Mouse (Mus musculus) lung, embryonic 14.5 days (tissue): ENCODE measurements at regions not wholly inside any gene's neighbourhood (a gene's known extent, or its start where the extent isn't known, plus 50 kb on each side); places are given as distances from the start of the nearest gene placed in this dataset.

ENCODE experiments used
- ATAC-seq: fragments of 200-750 bp; cut with Nextera tagmentation; 2 replicates; pipeline ENCODE4 v1.8.0; 2017; ENCODE audit warnings: mild to moderate bottlenecking, moderate TSS enrichment, moderate library complexity; ENCODE audit not compliant: insufficient read depth
- DNase-seq: peaks from one replicate; pipeline ENCODE4 v3.0.0-alpha.2; 2015
- H3K27ac ChIP-seq: fragments of 300-500 bp; sonication (generic); 2 replicates; pipeline ENCODE4 v1.5.1; 2014; ENCODE audit warnings: low read depth, mild to moderate bottlenecking, moderate library complexity
- H3K27me3 ChIP-seq: fragments of 300-500 bp; sonication (generic); 2 replicates; pipeline ENCODE4 v1.6.1; 2014; ENCODE audit warnings: low read length, control low read depth; ENCODE audit not compliant: insufficient read depth
- H3K36me3 ChIP-seq: fragments of 300-500 bp; sonication (generic); 2 replicates; pipeline ENCODE4 v1.6.1; 2014; ENCODE audit warnings: control low read depth; ENCODE audit not compliant: insufficient read depth
- H3K4me1 ChIP-seq: fragments of 300-500 bp; sonication (generic); 2 replicates; pipeline ENCODE4 v1.6.1; 2014; ENCODE audit warnings: antibody characterized with exemption, control low read depth; ENCODE audit not compliant: insufficient read depth
- H3K4me2 ChIP-seq: fragments of 300-500 bp; sonication (generic); 2 replicates; pipeline ENCODE4 v1.6.1; 2014; ENCODE audit warnings: mild to moderate bottlenecking
- H3K4me3 ChIP-seq: fragments of 300-500 bp; sonication (generic); 2 replicates; pipeline ENCODE4 v1.5.1; 2014; ENCODE audit warnings: low read depth, low read length
- H3K9ac ChIP-seq: fragments of 300-500 bp; sonication (generic); 2 replicates; pipeline ENCODE4 v1.6.1; 2014
- H3K9me3 ChIP-seq: fragments of 300-500 bp; sonication (generic); 2 replicates; pipeline ENCODE4 v1.6.1; 2016; ENCODE audit warnings: low read depth, low read length, control low read depth
- CTCF ChIP-seq: IDR thresholded peaks from 2 replicates; pipeline ENCODE4 v1.5.1; 2016; ENCODE audit warnings: antibody characterized with exemption, low read depth
- WGBS: fragments of 180-500 bp; shearing (Covaris S2); extraction: QIAGEN DNeasy Blood & Tissue Kit; methylation state at CpG from one replicate; pipeline ENCODE4 v1.1.7; 2014; 5-methylcytosine and 5-hydroxymethylcytosine counted together

DNA sequence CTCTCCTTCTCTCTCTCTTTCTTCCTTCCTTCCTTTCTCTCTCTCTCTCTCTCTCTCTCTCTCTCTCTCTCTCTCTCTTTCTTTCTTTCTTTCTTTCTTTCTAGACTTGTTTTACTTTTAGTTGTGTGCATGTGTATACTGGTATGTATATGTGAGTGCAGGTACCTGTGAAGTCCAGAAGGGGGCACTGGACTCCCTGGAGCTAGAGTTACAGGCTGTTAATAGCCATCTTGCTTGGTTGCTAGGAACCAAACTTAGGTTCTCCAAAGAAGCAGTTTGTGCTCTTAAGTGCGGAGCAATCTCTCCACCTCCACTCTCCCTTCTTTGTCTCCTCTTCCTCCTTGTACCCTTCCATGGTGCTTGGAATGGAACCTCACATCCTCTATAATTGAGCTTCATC lies 77.2 kb downstream of the Gm10604 start:
- no peak for TF ChIP-seq CTCF
- DNase-seq, result no peak
- H3K4me1 ChIP-seq, result no peaks in the 10 kb centered on the region; the same call in 1 of the 2 replicates

DNA sequence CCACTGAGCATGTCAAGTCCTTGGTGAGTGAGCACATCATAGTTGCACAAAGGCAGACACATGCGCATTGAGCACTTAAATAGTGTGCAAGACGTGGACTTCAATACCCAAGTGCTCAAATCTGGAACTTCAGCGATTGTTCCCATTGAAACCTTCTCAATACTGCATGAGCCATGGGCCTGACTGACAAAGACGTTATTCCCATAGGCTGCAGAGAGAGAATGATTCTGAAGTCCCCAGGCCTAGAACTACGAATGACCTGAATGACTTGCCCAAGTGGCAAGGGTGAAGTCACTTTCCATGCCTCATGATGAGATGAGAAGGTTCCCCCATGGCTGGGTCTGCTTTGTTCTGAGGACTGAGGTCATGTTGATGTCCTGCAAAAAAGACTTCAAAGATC lies 77.7 kb downstream of the Gm10604 start:
- DNase-seq, result no peak
- no peak for TF ChIP-seq CTCF
- Histone ChIP-seq H3K27ac (no peak overlapping the region), H3K9me3 (no peaks in the 10 kb centered on the region), H3K4me3 (no peak overlapping the region), H3K36me3 (no peaks in the 10 kb centered on the region), H3K9ac (no peak overlapping the region), H3K4me1 (no peaks in the 10 kb centered on the region; the same call in 1 of the 2 replicates), H3K27me3 (no peaks in the 10 kb centered on the region), H3K4me2 (no peak overlapping the region)
- no peak for ATAC-seq
- WGBS, result 87% methylated on average over 5 of the region's 5 CpGs

More for the DNA sequence above, 77.2 kb downstream of the Gm10604 start:
- no peaks in the 10 kb centered on the region for H3K9me3 ChIP-seq
- H3K9ac ChIP-seq, result no peak overlapping the region
- H3K36me3 ChIP-seq, result no peaks in the 10 kb centered on the region
- ATAC-seq, result no peak
- H3K27ac ChIP-seq, result no peak overlapping the region
- no peaks in the 10 kb centered on the region for H3K27me3 ChIP-seq
- no peak overlapping the region for H3K4me3 ChIP-seq
- 95% methylated on average over 1 of the region's 1 CpGs for WGBS
- no peak overlapping the region for H3K4me2 ChIP-seq

DNA sequence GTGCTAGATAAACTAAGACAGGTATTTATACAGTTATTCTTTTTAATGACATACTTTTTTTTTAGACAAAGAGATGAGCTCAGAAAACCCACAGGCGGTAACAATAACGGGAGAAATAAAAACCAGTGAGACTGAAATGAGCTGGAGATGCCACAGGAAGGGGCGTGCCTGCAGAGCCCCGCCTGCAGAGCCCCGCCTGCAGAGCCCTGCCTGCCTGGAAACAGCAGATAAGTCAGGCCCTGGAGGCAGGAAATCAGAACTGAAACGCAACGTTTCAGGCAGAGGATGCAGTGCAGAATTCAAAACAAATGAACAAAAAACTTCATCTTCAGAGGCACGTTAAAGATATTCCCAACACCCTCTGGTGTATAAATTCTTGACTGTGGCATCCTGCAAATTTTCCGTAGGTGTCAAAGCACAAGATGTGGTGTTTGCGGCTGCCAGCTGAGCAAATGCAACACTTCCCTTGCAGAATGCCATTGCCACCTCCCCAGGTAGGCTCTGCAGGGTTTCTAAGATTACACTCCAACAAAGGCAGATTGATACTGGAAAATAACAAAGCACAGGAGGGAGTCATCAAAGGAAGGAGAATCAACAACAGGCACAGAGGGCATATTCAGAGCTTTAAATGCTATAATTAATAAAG lies 81.0 kb downstream of the Gm10604 start:
- H3K4me3 ChIP-seq, result no peak overlapping the region
- TF ChIP-seq CTCF, result peak; percentile 15; the same call in 1 of the 2 replicates
- H3K4me1 ChIP-seq, result no peaks in the 10 kb centered on the region; the same call in 1 of the 2 replicates
- peak overlapping the region; percentile 26; the same call in 1 of the 2 replicates for H3K4me2 ChIP-seq
- 0 out of 2 replicates have a peak overlapping the region, but pooled peaks have one; percentile 9 for H3K9ac ChIP-seq
- H3K9me3 ChIP-seq, result no peaks in the 10 kb centered on the region
- H3K27ac ChIP-seq, result no peak overlapping the region
- DNase-seq (peak; percentile 80), ATAC-seq (peak; percentile 93)
- H3K27me3 ChIP-seq, result no peaks in the 10 kb centered on the region
- no peaks in the 10 kb centered on the region for H3K36me3 ChIP-seq
- 8% methylated on average over 10 of the region's 10 CpGs for WGBS

DNA sequence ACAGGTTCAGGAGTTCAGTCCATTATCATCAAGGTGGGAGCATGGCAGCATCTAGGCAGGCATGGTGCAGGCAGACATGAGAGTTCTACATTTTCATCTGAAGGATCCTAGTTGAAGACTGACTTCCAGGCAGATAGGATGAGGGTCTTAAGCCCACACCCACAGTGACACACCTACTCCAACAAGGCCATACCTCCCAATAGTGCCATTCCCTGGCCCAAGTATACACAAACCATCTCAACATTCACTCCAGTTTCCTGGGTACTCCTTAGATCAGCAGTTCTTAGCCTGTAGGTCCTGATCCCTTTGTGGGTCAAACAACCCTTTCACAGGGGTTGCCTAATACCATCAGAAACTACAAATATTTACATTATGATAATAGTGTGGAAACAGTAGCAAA lies 83.8 kb downstream of the Gm10604 start:
- Histone ChIP-seq H3K9me3 (no peaks in the 10 kb centered on the region), H3K27me3 (no peaks in the 10 kb centered on the region), H3K4me1 (no peaks in the 10 kb centered on the region; the same call in 1 of the 2 replicates), H3K4me2 (no peak overlapping the region), H3K27ac (no peak overlapping the region), H3K36me3 (no peaks in the 10 kb centered on the region), H3K9ac (no peak overlapping the region), H3K4me3 (no peak overlapping the region)
- DNase-seq (no peak), ATAC-seq (no peak)
- TF ChIP-seq CTCF, result no peak

DNA sequence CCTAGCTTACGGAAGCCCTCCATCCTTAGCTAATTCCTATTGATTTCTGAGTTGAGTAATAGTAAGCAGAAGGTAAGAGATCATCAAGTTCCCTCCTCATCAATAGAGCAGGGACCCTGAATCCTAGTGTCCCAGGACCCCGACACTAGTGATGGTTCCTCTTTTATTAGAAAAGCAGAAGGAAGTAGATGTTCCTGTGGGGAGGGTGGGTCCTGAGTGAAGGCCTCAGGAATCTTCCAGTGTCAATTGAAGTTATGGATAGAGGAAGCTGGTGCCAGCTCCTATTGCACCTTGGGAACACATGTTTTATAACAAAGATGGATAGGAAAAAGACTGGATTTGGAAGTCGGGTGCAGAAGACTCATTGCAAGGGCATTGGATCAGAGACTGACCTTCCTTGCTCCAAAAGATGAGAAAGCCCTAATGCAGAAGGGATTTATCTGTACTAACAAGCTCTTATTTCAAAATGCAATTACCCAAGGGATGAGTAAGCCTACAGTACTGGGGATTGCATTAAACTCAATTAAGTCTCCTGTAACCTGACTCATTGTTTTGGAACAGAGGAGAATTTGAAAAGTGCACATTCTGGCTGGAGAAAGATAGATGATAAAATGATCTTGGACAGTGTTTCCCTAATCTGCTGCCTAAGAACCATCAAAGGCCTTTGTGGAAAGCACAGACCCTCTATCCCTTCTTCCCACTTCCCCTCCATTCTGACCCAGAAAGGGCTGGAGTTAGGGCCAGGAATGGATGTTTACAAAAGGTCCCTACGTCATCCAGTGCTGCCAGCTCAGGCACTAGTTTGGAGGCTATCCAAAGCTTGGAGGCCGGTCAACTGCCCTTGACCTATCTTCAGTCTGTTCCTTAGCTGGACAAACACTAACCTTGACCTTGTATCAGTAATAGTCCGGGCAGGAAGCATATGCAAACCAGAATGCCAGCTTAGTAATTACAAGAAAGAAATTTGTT lies 84.9 kb downstream of the Gm10604 start:
- no peak for TF ChIP-seq CTCF
- Histone ChIP-seq H3K4me3 (no peak overlapping the region), H3K27ac (no peak overlapping the region), H3K9ac (no peak overlapping the region), H3K36me3 (no peaks in the 10 kb centered on the region), H3K27me3 (no peaks in the 10 kb centered on the region), H3K4me2 (no peak overlapping the region), H3K4me1 (no peaks in the 10 kb centered on the region; the same call in 1 of the 2 replicates), H3K9me3 (no peaks in the 10 kb centered on the region)
- ATAC-seq, result no peak
- 67% methylated on average over 6 of the region's 6 CpGs for WGBS
- DNase-seq, result no peak

DNA sequence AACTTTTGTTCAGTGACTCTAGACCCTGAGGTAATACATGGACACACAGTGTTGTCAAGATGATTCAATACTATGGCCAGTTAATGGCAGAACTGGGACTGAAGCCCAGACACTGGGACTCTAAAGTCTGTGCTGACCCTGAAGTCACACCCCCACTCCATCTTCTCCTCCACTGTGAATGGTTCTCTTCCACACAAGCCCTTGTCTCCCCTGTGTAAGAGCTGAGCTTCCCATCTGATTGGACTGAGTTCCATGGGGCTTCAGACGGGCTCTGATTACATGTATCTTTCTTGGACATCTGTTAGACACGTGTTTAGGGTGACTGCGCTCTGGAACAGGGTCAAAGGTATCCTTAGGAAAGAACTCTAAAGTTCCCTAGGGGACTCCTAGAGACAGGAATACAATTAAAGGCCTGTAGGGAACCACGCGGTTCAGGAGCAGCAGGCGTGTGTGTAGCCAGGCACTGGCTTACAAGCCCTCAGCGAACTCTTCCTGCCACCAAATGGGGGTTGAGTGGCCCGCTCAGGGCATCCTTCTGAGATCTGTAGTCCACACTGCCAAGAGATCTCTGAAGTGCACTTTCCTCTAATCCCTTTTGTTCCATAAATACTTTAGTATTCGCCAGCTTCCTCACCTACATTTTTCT lies 87.4 kb downstream of the Gm10604 start:
- no peak overlapping the region for H3K4me2 ChIP-seq
- DNase-seq, result no peak
- H3K4me3 ChIP-seq, result no peak overlapping the region
- no peaks in the 10 kb centered on the region for H3K27me3 ChIP-seq
- WGBS, result 72% methylated on average over 9 of the region's 9 CpGs
- no peaks in the 10 kb centered on the region for H3K4me1 ChIP-seq
- ATAC-seq, result no peak
- no peaks in the 10 kb centered on the region for H3K36me3 ChIP-seq
- H3K9ac ChIP-seq, result no peak overlapping the region
- TF ChIP-seq CTCF, result no peak
- no peak overlapping the region for H3K27ac ChIP-seq
- H3K9me3 ChIP-seq, result no peaks in the 10 kb centered on the region
